Mouse (Mus musculus) midbrain, embryonic 12.5 days (tissue): Measurements from ENCODE around the gene Map1lc3b. TPM values are rescaled to one million over a fixed set of nuclear protein-coding genes. Genes with fewer than 3 reads are reported as not detected.

Experiments
- ATAC-seq: fragments of 200-750 bp; cut with Nextera tagmentation; 2 replicates; pipeline ENCODE4 v1.8.0; 2017; ENCODE audit warnings: low read depth, moderate TSS enrichment, moderate library complexity; ENCODE audit not compliant: low FRiP score
- H3K27ac ChIP-seq: fragments of 300-500 bp; sonication (generic); replicated peaks from 2 replicates; pipeline ENCODE4 v1.5.1; 2016; ENCODE audit warnings: mild to moderate bottlenecking
- H3K27me3 ChIP-seq: fragments of 300-500 bp; sonication (generic); 2 replicates; pipeline ENCODE4 v1.6.1; 2016; ENCODE audit warnings: mild to moderate bottlenecking
- H3K36me3 ChIP-seq: fragments of 300-500 bp; sonication (generic); 2 replicates; pipeline ENCODE4 v1.6.1; 2016
- H3K4me1 ChIP-seq: fragments of 300-500 bp; sonication (generic); 2 replicates; pipeline ENCODE4 v1.6.1; 2016
- H3K4me2 ChIP-seq: fragments of 300-500 bp; sonication (generic); replicated peaks from 2 replicates; pipeline ENCODE4 v1.6.1; 2016; ENCODE audit warnings: mild to moderate bottlenecking, moderate library complexity
- H3K4me3 ChIP-seq: fragments of 300-500 bp; sonication (generic); 2 replicates; pipeline ENCODE4 v1.5.1; 2016; ENCODE audit warnings: mild to moderate bottlenecking
- H3K9ac ChIP-seq: fragments of 300-500 bp; sonication (generic); replicated peaks from 2 replicates; pipeline ENCODE4 v1.6.1; 2016; ENCODE audit warnings: mild to moderate bottlenecking, moderate library complexity
- H3K9me3 ChIP-seq: fragments of 300-500 bp; sonication (generic); 2 replicates; pipeline ENCODE4 v1.6.1; 2016; ENCODE audit warnings: mild to moderate bottlenecking
- WGBS: fragments of 180-500 bp; shearing (Covaris S2); methylation state at CpG from one replicate; pipeline ENCODE4 v1.1.7; 2016; 5-methylcytosine and 5-hydroxymethylcytosine counted together
- polyA plus RNA-seq: library from polyadenylated mRNA; unstranded; fragments of >200 nt; fragmentation: Nextera tagmentation; extraction: Ambion mirVana; gene quantifications from 2 replicates; pipeline ENCODE4 v1.2.1, GENCODE M21; 2016

Map1lc3b gene
- polyA plus RNA-seq, 1 experiment from 2014 or later = 292 TPM

- Histone ChIP-seq H3K4me3 (no peak overlapping the region), H3K4me2 (no peak overlapping the region), H3K9me3 (no peaks in the 10 kb centered on the region), H3K36me3 (peaks cover 28% of the 10 kb centered on the region), H3K4me1 (peaks cover 22% of the 10 kb centered on the region), H3K27ac (no peak overlapping the region), H3K9ac (no peak overlapping the region), H3K27me3 (no peaks in the 10 kb centered on the region)
- no peak for ATAC-seq
- WGBS = 94% methylated on average over 12 of the region's 12 CpGs
Observed at GRCm38 (mm10) chr8:121620801-121621516, 30.8 kb downstream of the Map1lc3b start.

GRCm38 (mm10) chr8:121621879-121622278 lies 31.7 kb downstream of the Map1lc3b start:
- H3K4me2 ChIP-seq = no peak overlapping the region
- no peak overlapping the region for H3K9ac ChIP-seq
- H3K27me3 ChIP-seq = no peaks in the 10 kb centered on the region
- H3K9me3 ChIP-seq = no peaks in the 10 kb centered on the region
- 88% methylated on average over 1 of the region's 1 CpGs for WGBS
- H3K4me1 ChIP-seq = peaks cover 22% of the 10 kb centered on the region
- peaks cover 30% of the 10 kb centered on the region for H3K36me3 ChIP-seq
- no peak overlapping the region for H3K4me3 ChIP-seq
- H3K27ac ChIP-seq = no peak overlapping the region
- no peak for ATAC-seq

GRCm38 (mm10) chr8:121623043-121623442 lies 32.9 kb downstream of the Map1lc3b start:
- Histone ChIP-seq H3K4me1 (peaks cover 22% of the 10 kb centered on the region), H3K36me3 (peaks cover 29% of the 10 kb centered on the region), H3K9me3 (no peaks in the 10 kb centered on the region), H3K9ac (no peak overlapping the region; the same call in 1 of the 2 replicates), H3K27ac (no peak overlapping the region), H3K27me3 (no peaks in the 10 kb centered on the region), H3K4me2 (no peak overlapping the region), H3K4me3 (no peak overlapping the region)
- WGBS = 85% methylated on average over 8 of the region's 8 CpGs
- ATAC-seq = no peak

GRCm38 (mm10) chr8:121628681-121629080 lies 38.5 kb downstream of the Map1lc3b start:
- H3K4me2 ChIP-seq = no peak overlapping the region
- peaks cover 28% of the 10 kb centered on the region for H3K36me3 ChIP-seq
- WGBS = 93% methylated on average over 4 of the region's 4 CpGs
- H3K9ac ChIP-seq = no peak overlapping the region
- H3K27ac ChIP-seq = no peak overlapping the region
- no peaks in the 10 kb centered on the region for H3K9me3 ChIP-seq
- H3K4me3 ChIP-seq = no peak overlapping the region
- no peak for ATAC-seq
- H3K27me3 ChIP-seq = no peaks in the 10 kb centered on the region
- H3K4me1 ChIP-seq = peaks cover 11% of the 10 kb centered on the region; the same call in 1 of the 2 replicates

DNA sequence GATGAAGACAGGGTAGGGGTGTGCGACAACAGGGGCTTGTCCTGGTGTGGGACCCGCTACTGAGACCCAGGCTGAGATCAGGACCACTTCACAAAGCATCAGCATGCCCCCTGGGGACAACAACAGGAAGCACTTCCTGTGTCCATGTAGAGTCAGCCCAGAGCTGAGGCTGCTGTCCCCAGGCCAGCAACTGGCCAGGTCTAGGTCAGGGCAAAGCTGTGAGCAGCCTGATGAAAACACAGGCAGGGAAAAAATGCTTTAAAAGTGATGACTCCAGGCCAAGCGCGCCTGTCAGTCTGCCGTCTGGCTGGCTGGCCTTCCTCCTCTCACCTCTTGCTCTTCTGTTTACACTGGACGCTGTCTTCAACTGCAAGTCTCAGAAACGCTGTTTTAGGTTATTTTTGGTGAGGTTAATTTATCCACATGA lies 41.5 kb downstream of the Map1lc3b start:
- Histone ChIP-seq H3K4me3 (no peak overlapping the region), H3K4me2 (no peak overlapping the region), H3K36me3 (peaks cover 24% of the 10 kb centered on the region), H3K9ac (no peak overlapping the region), H3K27me3 (no peaks in the 10 kb centered on the region), H3K4me1 (peaks cover 4% of the 10 kb centered on the region; the same call in 1 of the 2 replicates), H3K9me3 (no peaks in the 10 kb centered on the region), H3K27ac (no peak overlapping the region)
- ATAC-seq = no peak
- 76% methylated on average over 7 of the region's 7 CpGs for WGBS

GRCm38 (mm10) chr8:121632401-121632800 lies 42.2 kb downstream of the Map1lc3b start:
- no peak overlapping the region for H3K4me2 ChIP-seq
- H3K4me1 ChIP-seq = peaks cover 8% of the 10 kb centered on the region; the same call in 1 of the 2 replicates
- H3K27ac ChIP-seq = no peak overlapping the region
- no peaks in the 10 kb centered on the region for H3K27me3 ChIP-seq
- H3K4me3 ChIP-seq = no peak overlapping the region
- peaks cover 17% of the 10 kb centered on the region for H3K36me3 ChIP-seq
- no peak for ATAC-seq
- WGBS = 86% methylated on average over 5 of the region's 5 CpGs
- no peaks in the 10 kb centered on the region for H3K9me3 ChIP-seq
- no peak overlapping the region for H3K9ac ChIP-seq

DNA sequence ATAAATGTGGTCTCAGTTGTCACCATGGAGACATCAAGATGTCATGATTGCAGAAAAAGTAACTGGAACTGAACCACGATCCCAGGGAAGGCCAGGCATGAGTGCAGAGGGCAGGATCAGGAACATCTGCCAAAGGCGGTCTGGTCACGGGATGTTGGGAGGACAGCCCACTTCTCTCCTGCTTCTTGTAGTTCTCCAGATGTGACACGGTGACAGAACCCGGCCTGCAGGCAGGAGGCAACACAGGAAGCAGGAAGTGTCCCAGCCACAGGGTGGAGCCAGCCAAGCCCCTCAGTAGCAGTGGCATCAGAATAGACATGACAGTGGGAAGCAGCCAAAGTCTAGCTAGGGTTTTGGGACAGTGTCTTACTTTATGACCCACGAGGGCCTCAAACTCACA lies 45.4 kb downstream of the Map1lc3b start:
- WGBS = 83% methylated on average over 6 of the region's 6 CpGs
- Histone ChIP-seq H3K27me3 (no peaks in the 10 kb centered on the region), H3K9ac (no peak overlapping the region), H3K9me3 (no peaks in the 10 kb centered on the region), H3K4me1 (peaks cover 8% of the 10 kb centered on the region; the same call in 1 of the 2 replicates), H3K4me2 (no peak overlapping the region), H3K36me3 (0 out of 2 replicates have a peak, but pooled peaks cover 4% of the 10 kb centered on the region), H3K27ac (no peak overlapping the region), H3K4me3 (no peak overlapping the region)
- no peak for ATAC-seq

DNA sequence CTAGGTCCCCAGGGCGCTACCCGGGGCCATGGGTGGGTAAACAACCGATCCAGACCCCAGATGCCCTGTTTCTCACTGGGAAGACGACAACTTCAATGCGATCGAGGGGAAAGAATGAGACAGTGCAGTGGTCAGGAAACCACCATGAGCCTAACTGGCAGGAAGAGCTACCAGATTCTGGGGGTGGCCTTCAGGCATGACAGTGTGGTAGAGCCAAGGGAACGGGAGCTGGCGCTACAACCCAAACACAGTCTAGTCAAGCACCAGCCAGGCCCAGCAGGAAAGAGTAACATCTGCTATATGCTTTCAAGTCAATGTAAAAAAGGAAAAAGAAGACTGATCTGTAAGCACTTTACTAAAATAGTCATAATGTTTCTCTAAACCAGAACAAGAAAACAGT lies 46.0 kb downstream of the Map1lc3b start:
- no peak overlapping the region for H3K4me3 ChIP-seq
- no peak overlapping the region for H3K27ac ChIP-seq
- 92% methylated on average over 8 of the region's 8 CpGs for WGBS

DNA sequence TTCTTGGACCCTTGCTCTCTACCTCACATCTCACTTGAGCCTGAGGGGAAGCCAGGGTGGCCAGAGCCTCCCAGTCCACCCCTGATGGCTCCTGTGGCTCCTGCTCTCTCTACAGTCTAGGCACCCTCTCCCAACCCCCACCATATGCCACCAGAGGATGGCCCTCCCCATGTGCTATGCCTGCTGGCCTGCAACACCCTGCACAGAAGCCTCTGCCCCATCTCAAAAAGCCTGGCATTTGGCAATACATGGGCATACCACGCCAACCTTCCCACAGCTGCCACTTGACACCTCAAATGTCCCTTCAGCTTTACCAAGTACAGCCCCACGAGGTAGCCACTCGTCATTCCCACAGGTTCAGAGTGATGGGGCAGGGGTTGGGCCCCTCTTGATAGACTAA lies 52.6 kb downstream of the Map1lc3b start:
- Histone ChIP-seq H3K4me2 (no peak overlapping the region), H3K27ac (no peak overlapping the region), H3K4me1 (peaks cover 46% of the 10 kb centered on the region), H3K4me3 (no peak overlapping the region), H3K9me3 (no peaks in the 10 kb centered on the region), H3K36me3 (no peaks in the 10 kb centered on the region), H3K9ac (no peak overlapping the region), H3K27me3 (no peaks in the 10 kb centered on the region)
- no peak for ATAC-seq
- WGBS = 83% methylated on average over 3 of the region's 3 CpGs

More for the DNA sequence above, 46.0 kb downstream of the Map1lc3b start:
- Histone ChIP-seq H3K9ac (no peak overlapping the region), H3K4me2 (no peak overlapping the region), H3K36me3 (0 out of 2 replicates have a peak, but pooled peaks cover 4% of the 10 kb centered on the region), H3K27me3 (no peaks in the 10 kb centered on the region), H3K9me3 (no peaks in the 10 kb centered on the region), H3K4me1 (peaks cover 8% of the 10 kb centered on the region; the same call in 1 of the 2 replicates)
- no peak for ATAC-seq

GRCm38 (mm10) chr8:121643384-121643783 lies 53.2 kb downstream of the Map1lc3b start:
- Histone ChIP-seq H3K9me3 (no peaks in the 10 kb centered on the region), H3K4me2 (no peak overlapping the region), H3K36me3 (no peaks in the 10 kb centered on the region), H3K27me3 (no peaks in the 10 kb centered on the region), H3K9ac (peak overlapping the region; percentile 17; the same call in 1 of the 2 replicates), H3K4me3 (no peak overlapping the region), H3K27ac (no peak overlapping the region), H3K4me1 (peaks cover 52% of the 10 kb centered on the region)
- 74% methylated on average over 11 of the region's 11 CpGs for WGBS
- no peak for ATAC-seq

- H3K4me2 ChIP-seq = peak overlapping the region; percentile 99
- H3K4me3 ChIP-seq = no peak overlapping the region
- peaks cover 75% of the 10 kb centered on the region for H3K4me1 ChIP-seq
- H3K9me3 ChIP-seq = no peaks in the 10 kb centered on the region
- no peaks in the 10 kb centered on the region for H3K27me3 ChIP-seq
- H3K9ac ChIP-seq = no peak overlapping the region
- no peak overlapping the region for H3K27ac ChIP-seq
- peaks cover 7% of the 10 kb centered on the region; the same call in 1 of the 2 replicates for H3K36me3 ChIP-seq
- no peak for ATAC-seq
- 86% methylated on average over 12 of the region's 12 CpGs for WGBS
Observed at GRCm38 (mm10) chr8:121647511-121648215, 57.5 kb downstream of the Map1lc3b start.
